Mouse (Mus musculus): ENCODE data around the gene S1pr5. TPM values are rescaled to one million over a fixed set of nuclear protein-coding genes. Genes with fewer than 3 reads are reported as not detected.

The S1pr5 gene
- total and polyA plus RNA-seq, 3 experiments, result 0.04 to 0.08 TPM; not detected in 1

GRCm38 (mm10) chr9:21249629-21250508 lies 1.6 kb upstream of the S1pr5 start (continued):
- TF ChIP-seq POLR2AphosphoS5 (IDR thresholded peaks at IDR 0.05; ENCODE audit: borderline replicate concordance, low read depth, low read length) (no peak), USF2 (IDR thresholded peaks at IDR 0.05; ENCODE audit: borderline replicate concordance in 1 of 2, insufficient read depth in 1 of 2, low read depth in 1 of 2, low read length in 2 of 2) (no peak), ELF1 (IDR thresholded peaks at IDR 0.05; ENCODE audit: low read depth, low read length) (peak; percentile 9; the same call in 1 of the 2 replicates), SMC3 (IDR thresholded peaks at IDR 0.05; ENCODE audit: low read depth, low read length) (no peak; the same call in 1 of the 2 replicates)

GRCm38 (mm10) chr9:21246342-21246741 lies 1.9 kb downstream of the S1pr5 start:
- Histone ChIP-seq H3K9ac (ENCODE audit: control insufficient read depth, low read depth, low read length, poor library complexity, severe bottlenecking) (no peak overlapping the region), H3K9me3 (replicated peaks; ENCODE audit: insufficient read depth, low read length) (no peaks in the 10 kb centered on the region), H3K27ac (ENCODE audit: control insufficient read depth, low read depth, low read length) (no peak overlapping the region), H3K36me3 (ENCODE audit: control insufficient read depth in 1 of 2, insufficient read depth in 2 of 2, low read length in 2 of 2) (peaks cover 0 to 7% of the 10 kb centered on the region in 2 experiments; a peak in 2 of 4 replicates), H3K79me2 (ENCODE audit: control insufficient read depth, insufficient read depth, low read length, poor library complexity) (no peaks in the 10 kb centered on the region), H3K4me3 (ENCODE audit: control insufficient read depth in 1 of 2, insufficient read depth in 1 of 2, low read depth in 2 of 2, low read length in 2 of 2) (no peak overlapping the region), H3K4me1 (ENCODE audit: control insufficient read depth in 1 of 2, insufficient read depth in 2 of 2, low read length in 2 of 2) (peaks cover 12 to 17% of the 10 kb centered on the region in 2 experiments), H3K27me3 (ENCODE audit: control insufficient read depth in 1 of 2, insufficient read depth in 2 of 2, low read length in 2 of 2) (no peaks in the 10 kb centered on the region; a peak in 1 of 4 replicates)
- no peak for DNase-seq (ENCODE audit: low read depth, low spot score)
- TF ChIP-seq MXI1 (IDR thresholded peaks at IDR 0.05; ENCODE audit: low read depth, low read length) (no peak), CTCF (IDR thresholded peaks at IDR 0.05 in 2 of 3, conservative IDR thresholded peaks at IDR 0.05 in 1 of 3; ENCODE audit: control insufficient read depth in 1 of 3, insufficient read depth in 1 of 3, low read depth in 2 of 3, low read length in 3 of 3, poor library complexity in 1 of 3, severe bottlenecking in 1 of 3) (no peak), ZNF384 (IDR thresholded peaks at IDR 0.05; ENCODE audit: low read depth, low read length) (peak; percentile 81), POLR2AphosphoS5 (IDR thresholded peaks at IDR 0.05; ENCODE audit: borderline replicate concordance, low read depth, low read length) (no peak), GATA1 (IDR thresholded peaks at IDR 0.05; ENCODE audit: low read depth, low read length) (no peak)

- Histone ChIP-seq H3K79me2 (ENCODE audit: control insufficient read depth, insufficient read depth, low read length, poor library complexity) (no peaks in the 10 kb centered on the region), H3K4me1 (ENCODE audit: control insufficient read depth in 1 of 2, insufficient read depth in 2 of 2, low read length in 2 of 2) (peaks cover 4 to 13% of the 10 kb centered on the region in 2 experiments), H3K9me3 (replicated peaks; ENCODE audit: insufficient read depth, low read length) (no peaks in the 10 kb centered on the region), H3K36me3 (ENCODE audit: control insufficient read depth in 1 of 2, insufficient read depth in 2 of 2, low read length in 2 of 2) (peaks cover 0 to 10% of the 10 kb centered on the region in 2 experiments; a peak in 2 of 4 replicates), H3K9ac (ENCODE audit: control insufficient read depth, low read depth, low read length, poor library complexity, severe bottlenecking) (no peak overlapping the region), H3K27me3 (ENCODE audit: control insufficient read depth in 1 of 2, insufficient read depth in 2 of 2, low read length in 2 of 2) (no peaks in the 10 kb centered on the region; a peak in 1 of 4 replicates), H3K4me3 (ENCODE audit: control insufficient read depth in 1 of 2, insufficient read depth in 1 of 2, low read depth in 2 of 2, low read length in 2 of 2) (no peak overlapping the region), H3K27ac (ENCODE audit: control insufficient read depth, low read depth, low read length) (no peak overlapping the region)
- TF ChIP-seq POLR2A (IDR thresholded peaks at IDR 0.05; ENCODE audit: control insufficient read depth in 1 of 2, insufficient read depth in 1 of 2, low read depth in 1 of 2, low read length in 2 of 2, poor library complexity in 1 of 2), result no peak
- TF ChIP-seq MAFK (IDR thresholded peaks at IDR 0.05; ENCODE audit: borderline replicate concordance, low read depth, low read length), result no peak
- TF ChIP-seq BHLHE40 (IDR thresholded peaks at IDR 0.05; ENCODE audit: borderline replicate concordance, low read depth, low read length), result no peak
- no peak for TF ChIP-seq NELFE (IDR thresholded peaks at IDR 0.05; ENCODE audit: low read depth, low read length)
- TF ChIP-seq ZMIZ1 (IDR thresholded peaks at IDR 0.05; ENCODE audit: low read depth, low read length), result no peak
- TF ChIP-seq CHD1 (IDR thresholded peaks at IDR 0.05; ENCODE audit: low read depth, low read length), result no peak
- no peak for TF ChIP-seq MAZ (IDR thresholded peaks at IDR 0.05; ENCODE audit: low read depth, low read length)
- no peak for DNase-seq (ENCODE audit: low read depth, low spot score)
Measured at GRCm38 (mm10) chr9:21245113-21245487, 3.1 kb downstream of the S1pr5 start.

All from MEL (cell line).